Mouse (Mus musculus): Measurements from ENCODE around the gene Fastk.

DNA sequence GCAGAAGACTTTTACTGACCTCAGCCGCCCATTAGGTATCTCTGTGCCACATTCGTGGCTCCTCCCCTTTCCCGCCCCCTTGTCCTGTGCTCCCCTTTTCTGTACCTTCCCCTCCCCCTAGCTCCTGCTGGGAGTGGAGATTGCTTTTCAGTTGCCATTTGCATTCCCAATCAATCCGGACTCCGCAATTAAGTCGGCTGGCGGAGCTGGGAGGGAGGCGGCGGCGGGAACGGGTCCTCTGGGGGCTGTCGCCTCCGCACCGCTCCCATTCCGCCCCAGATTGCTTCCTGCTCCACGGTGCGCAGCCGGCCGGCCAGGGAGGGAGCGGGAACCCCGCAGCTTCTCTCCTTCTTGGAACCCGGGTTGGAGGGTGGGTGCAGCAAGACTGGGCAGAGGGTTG, 39.9 kb upstream of the Fastk start:
- TF ChIP-seq POLR2A (IDR thresholded peaks at IDR 0.05; ENCODE audit: borderline replicate concordance, low read depth, low read length) (no peak), CTCF (IDR thresholded peaks at IDR 0.05; ENCODE audit: low read depth, low read length) (no peak)

All from bone marrow macrophage, adult 2 months (primary cell).